Mouse (Mus musculus): ENCODE results near the gene Ablim1.

Gene Ablim1

DNA sequence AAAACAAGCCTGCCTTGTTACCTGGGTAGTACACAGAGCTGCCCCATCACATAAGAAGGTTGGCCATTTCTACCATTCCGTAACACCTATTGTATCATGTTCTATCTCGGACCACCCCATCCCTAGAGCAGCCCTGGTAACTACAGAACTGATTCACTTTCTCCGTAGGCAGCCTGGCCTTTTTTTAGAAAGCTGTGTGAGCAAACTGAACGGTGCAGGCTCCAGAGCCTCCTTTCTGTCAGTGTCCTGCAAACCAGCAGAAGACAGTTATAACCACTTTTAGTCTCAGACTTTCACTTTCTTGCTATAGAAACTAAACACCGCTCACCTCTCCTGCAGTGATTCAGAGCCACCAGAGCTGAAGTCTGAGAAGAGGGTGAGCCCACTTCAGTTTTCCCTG is 314.1 kb downstream of the Ablim1 start:
- DNase-seq = no peak

DNA sequence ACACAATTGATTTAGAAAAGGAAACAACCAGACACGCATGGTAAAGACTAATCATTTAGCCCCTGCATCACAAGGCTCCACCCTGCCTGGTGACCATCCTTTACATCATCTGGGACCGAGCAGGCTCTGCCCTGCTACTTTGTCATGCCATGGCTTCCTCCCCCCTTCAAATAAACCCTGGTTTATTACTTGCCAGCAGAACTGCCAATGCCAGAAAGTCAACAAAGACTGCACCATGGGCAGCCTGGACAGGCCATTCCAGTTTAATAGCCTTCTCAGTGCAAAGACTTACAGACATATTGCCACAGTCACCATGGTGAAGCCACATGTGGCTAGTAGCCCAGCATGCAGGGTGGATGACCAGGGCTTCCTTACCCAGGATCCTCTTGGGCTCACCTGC is 314.9 kb downstream of the Ablim1 start:
- no peak for DNase-seq

DNA sequence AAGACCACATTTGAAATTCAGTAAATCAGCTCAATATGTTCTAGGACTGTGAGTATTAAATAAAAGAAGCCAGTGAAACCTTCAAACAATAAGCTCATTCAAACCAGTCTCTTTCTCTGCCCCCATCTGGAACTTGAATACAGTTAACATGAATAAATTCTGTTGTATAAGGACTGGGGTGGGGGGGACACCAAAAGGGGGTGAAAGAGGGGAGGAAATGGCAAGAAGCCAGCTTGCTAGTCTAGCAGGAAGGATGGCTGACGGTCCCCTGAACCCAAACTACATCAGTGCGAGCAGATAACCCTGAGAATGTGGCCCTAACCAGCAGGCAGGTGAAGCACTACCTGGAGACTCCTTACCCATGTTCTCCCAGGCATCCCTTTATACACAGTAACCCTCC is 315.8 kb downstream of the Ablim1 start:
- no peak for DNase-seq

DNA sequence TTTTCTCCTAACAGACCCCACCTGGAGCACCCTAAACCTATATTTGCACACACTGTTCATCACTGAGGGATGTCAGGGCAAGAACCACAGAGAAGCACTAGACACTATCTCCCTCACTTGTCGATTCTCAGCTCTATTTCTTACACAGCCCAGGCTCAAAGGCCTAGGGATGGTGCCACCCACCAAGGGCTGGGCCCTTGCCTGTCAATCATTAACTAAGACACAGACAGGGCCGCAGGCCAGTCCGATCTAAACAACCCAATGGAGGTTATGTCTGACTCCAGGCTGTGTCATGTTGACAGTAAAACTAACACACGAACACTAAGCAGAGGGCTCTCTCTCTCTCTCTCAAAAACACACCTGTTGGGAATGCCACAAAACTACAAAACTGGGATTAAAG is 316.4 kb downstream of the Ablim1 start:
- peak; percentile 43 for DNase-seq

DNA sequence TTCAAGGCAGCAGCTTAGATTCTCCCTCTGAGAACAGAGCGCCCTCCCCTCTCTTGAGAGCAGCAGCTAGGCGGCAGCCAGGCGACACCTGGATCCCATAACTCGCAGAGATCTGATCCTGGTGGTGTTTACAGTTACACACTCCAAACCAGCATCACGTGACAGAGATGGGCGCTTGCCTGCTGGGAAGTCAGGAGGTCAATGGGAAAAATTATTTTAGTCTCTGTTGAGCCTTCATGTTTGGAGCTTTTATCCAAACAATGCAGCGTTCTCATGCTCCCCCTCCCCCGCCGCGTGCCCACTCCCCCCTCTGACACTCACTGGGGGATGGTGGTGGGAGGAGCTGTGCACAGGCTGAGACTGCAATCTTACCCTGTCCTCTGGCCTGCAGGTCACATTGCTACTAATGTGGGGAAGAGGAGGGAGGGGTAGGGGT is 317.5 kb downstream of the Ablim1 start:
- peak; percentile 89 for DNase-seq

DNA sequence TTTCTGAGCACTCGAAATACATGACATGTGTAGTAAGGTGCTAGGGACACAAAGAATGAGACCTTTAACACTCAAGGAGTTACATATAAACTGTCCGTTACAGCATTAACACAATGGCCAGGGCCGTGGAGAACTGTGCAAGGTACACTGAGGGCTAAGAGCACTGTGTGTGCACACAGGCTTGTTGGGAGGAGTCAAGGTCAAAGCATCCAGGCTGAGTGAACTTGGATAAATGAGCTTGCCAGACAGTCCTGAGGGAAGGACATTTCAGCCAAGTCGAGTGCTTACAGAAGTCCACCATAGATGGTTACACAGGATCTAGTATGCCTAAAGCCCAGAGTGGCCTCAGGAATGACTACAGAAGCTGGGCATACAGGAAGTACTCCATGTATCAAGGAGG is 319.3 kb downstream of the Ablim1 start:
- peak; percentile 32 for DNase-seq

DNA sequence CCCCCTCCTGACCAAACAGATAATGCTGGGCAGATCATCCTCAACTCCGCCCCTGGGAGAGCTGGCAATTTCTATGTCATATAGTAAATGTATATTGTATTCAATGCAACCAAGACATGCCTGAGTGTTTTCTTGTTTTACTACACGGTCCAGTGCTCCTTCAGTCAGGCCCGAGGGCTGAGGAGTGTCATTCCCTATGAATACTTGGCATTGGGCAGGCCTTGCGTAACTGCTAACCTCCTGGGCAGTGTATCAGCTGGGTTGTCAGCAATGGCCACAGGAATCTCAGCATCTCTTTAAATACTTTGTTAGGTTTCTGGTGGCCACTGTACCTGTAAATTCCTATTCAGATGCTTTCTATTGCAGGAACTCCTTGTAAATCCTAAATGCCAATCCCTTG is 320.1 kb downstream of the Ablim1 start:
- peak; percentile 61 for DNase-seq

DNA sequence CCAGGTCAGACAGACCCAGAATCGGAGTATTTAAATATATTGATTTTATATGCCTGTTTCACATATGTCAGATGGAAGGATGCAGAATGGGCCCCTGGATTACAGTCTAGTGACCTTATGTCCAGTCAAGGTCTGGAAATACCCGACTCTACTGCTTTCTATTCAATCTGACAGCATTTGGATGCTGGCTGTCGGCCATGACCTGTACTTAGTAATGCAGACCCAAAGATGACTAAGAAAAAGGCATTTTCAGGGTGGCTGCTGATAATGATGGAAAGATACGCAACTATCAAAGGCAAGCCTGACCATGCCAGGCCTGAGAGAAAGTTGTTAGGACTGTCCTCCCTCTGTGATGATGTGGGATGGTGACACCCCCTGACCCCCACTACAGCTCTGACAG is 321.0 kb downstream of the Ablim1 start:
- DNase-seq = peak; percentile 62

DNA sequence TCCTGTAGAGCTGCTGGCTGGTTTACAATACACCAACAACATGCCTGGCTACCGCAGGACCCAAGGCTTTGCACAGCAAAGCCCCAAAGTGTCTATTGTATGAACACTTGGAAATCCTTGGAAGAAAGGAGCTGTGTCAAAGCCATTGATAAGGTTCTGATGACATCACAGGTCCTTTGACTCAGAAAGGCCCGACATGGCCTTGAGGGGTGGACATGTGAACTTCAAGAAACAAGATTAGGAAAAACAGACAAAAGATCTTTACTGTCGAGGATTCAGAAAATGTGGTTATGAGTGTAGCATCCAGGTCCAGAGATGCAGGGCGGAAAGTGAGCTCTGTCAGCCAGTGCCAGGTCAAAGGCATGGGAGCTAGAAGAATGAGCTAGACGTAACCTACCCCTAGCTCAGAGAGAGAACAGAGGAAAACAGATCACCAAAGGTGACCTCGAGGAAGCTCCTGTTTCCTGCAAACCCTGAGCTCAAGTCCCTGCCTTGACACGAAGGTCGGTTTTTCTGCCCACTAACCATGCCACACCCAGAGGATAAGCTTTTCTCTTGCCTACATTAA is 321.7 kb downstream of the Ablim1 start:
- peak; percentile 12 for DNase-seq

DNA sequence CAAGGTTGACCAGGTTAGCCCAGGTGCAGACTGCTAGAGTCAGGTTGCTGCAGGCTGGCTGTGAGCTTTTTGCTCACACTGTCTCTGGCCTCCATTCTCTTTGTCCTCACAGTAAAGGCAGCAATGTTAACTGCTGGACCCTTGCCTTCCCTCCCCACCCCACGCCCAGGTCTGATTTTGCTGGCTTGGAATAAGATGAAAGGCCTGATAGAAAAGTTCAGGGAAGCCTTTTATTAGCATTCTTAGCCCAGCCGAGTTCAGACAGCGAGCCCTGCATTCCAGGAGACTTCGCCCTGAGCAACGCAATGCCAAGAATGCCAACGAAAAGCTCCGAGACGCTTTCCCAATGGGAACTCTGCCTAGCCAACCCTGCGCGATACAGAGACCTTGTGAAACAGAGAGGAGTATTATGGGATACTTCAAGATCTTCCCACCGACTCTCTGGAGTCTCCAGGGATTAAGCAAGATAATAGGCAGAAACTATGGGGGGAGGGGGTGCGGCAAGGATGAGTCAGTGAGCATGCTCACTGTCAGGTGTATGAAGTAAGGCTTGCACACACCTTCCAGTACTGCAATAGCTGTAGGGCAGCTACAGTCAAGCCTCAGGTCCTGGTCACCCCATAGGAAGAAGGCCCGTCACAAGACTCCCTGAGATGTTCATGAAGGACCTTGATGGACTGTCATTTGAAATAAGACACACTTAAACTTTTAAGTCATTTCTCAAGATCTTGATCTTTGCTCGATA is 324.2 kb downstream of the Ablim1 start:
- DNase-seq = peak; percentile 63

DNA sequence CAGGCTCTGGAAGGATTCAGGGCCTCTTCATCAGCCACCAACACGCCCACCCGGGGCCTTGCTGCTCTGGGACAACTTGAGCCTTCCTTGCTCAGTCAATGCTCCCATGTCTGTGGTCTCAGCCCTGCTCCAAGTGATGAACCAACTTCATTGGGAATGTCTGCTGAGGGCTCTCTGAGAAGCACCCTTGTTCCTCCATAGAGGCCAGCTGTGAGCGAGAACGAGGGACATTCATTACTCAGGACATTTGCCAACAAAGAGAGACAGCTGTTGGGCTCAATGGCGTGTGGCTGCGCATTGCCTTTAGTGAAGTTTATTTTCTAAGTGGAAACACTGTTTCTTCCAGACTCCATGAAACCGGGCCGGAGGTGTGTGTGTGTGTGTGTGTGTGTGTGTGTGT is 325.5 kb downstream of the Ablim1 start:
- DNase-seq = peak; percentile 54

DNA sequence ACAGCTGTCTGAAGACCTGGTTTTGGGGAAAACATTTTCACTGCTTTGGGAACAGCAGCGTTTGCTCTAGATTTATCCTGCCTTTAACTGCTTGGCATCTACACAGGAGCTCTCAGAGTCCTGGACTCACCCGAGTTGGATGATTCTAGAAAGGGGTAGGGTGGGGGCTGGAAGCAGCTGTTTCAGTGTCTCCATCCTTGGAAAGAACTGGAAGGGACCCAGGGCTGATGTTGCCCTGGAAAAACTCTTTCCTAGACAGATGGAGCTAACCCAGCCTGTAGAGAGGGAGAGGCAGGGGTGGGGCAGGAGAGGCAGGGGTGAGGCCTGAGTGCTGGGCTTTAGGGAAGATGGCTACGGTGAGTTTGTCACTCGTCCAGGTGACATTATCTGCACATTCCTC is 330.5 kb downstream of the Ablim1 start:
- peak; percentile 74 for DNase-seq

DNA sequence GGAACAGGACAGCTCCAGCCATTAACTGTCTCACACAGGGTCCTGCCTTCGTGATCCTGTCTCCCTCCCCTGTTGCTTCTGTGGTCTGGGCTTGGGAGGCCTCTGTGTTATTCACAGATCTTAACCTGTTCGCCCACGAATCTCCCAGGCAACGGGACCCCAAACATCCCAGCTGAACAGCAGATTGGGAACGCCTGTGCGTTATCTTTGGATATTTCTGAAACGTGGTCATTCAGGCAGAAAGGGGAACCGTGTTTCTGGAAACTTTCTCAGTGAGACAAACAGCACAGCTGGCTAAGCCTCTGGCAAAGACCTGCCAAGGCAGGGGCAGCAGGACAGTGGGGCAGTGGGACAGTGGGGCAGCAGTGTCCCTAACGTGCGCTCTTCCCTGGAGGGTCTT is 331.0 kb downstream of the Ablim1 start:
- peak; percentile 17 for DNase-seq

Measured in kidney, postnatal 10 days (tissue).